Mouse (Mus musculus) splenic B cell, adult 2 months (primary cell): ENCODE measurements around the gene Igfbp7.
"Not testable (repeated sequence)": the region's sequence is repeated elsewhere in the genome, so short reads cannot be mapped to it uniquely, and the experiment has no call there.

Experiments
- DNase-seq: peaks from one replicate; pipeline ENCODE4 v3.0.0-alpha.2; 2011; ENCODE audit warnings: low read depth, low spot score
- H3K27me3 ChIP-seq: 2 replicates; pipeline ENCODE4 v1.6.1; 2012; ENCODE audit warnings: mild to moderate bottlenecking, low read length, moderate library complexity, mixed read lengths; ENCODE audit not compliant: control insufficient read depth, poor library complexity, insufficient read depth, severe bottlenecking
- H3K36me3 ChIP-seq: 2 replicates; pipeline ENCODE4 v1.6.1; 2012; ENCODE audit warnings: mild to moderate bottlenecking, low read length, moderate library complexity, mixed read lengths; ENCODE audit not compliant: control insufficient read depth, poor library complexity, insufficient read depth, severe bottlenecking

Gene Igfbp7

GRCm38 (mm10) chr5:77428526-77428925 lies 20.7 kb upstream of the Igfbp7 start:
- no peak for DNase-seq
- Histone ChIP-seq H3K36me3 (no peaks in the 10 kb centered on the region), H3K27me3 (no peaks in the 10 kb centered on the region)

- Histone ChIP-seq H3K27me3 (no peaks in the 10 kb centered on the region), H3K36me3 (no peaks in the 10 kb centered on the region)
- no peak for DNase-seq
Observed at GRCm38 (mm10) chr5:77427986-77428385, 20.1 kb upstream of the Igfbp7 start.

GRCm38 (mm10) chr5:77425721-77426500 lies 18.1 kb upstream of the Igfbp7 start:
- no peaks in the 10 kb centered on the region for H3K36me3 ChIP-seq
- DNase-seq = no peak
- no peaks in the 10 kb centered on the region for H3K27me3 ChIP-seq

- not testable (repeated sequence) for DNase-seq, H3K27me3 ChIP-seq
Observed at GRCm38 (mm10) chr5:77419537-77419936, 11.7 kb upstream of the Igfbp7 start.

GRCm38 (mm10) chr5:77416058-77416457 lies 8.2 kb upstream of the Igfbp7 start:
- H3K27me3 ChIP-seq = no peaks in the 10 kb centered on the region
- DNase-seq = no peak
- no peaks in the 10 kb centered on the region for H3K36me3 ChIP-seq

More at GRCm38 (mm10) chr5:77419537-77419936, 11.7 kb upstream of the Igfbp7 start:
- H3K36me3 ChIP-seq = not testable (repeated sequence)

GRCm38 (mm10) chr5:77408530-77408929 lies 689 bp upstream of the Igfbp7 start:
- Histone ChIP-seq H3K36me3 (no peaks in the 10 kb centered on the region), H3K27me3 (no peaks in the 10 kb centered on the region; the same call in 1 of the 2 replicates)
- no peak for DNase-seq

- no peaks in the 10 kb centered on the region; the same call in 1 of the 2 replicates for H3K27me3 ChIP-seq
- H3K36me3 ChIP-seq = no peaks in the 10 kb centered on the region
- DNase-seq = no peak
Observed at GRCm38 (mm10) chr5:77406371-77406871, 1.4 kb downstream of the Igfbp7 start.

GRCm38 (mm10) chr5:77405455-77406057 lies 2.3 kb downstream of the Igfbp7 start:
- no peak for DNase-seq
- H3K36me3 ChIP-seq = no peaks in the 10 kb centered on the region
- H3K27me3 ChIP-seq = no peaks in the 10 kb centered on the region; the same call in 1 of the 2 replicates

- Histone ChIP-seq H3K36me3 (no peaks in the 10 kb centered on the region), H3K27me3 (no peaks in the 10 kb centered on the region; the same call in 1 of the 2 replicates)
- DNase-seq = no peak
Observed at GRCm38 (mm10) chr5:77404941-77405340, 2.9 kb downstream of the Igfbp7 start.

GRCm38 (mm10) chr5:77402901-77403300 lies 4.9 kb downstream of the Igfbp7 start:
- H3K27me3 ChIP-seq = no peaks in the 10 kb centered on the region; the same call in 1 of the 2 replicates
- no peak for DNase-seq
- H3K36me3 ChIP-seq = no peaks in the 10 kb centered on the region

- no peaks in the 10 kb centered on the region for H3K36me3 ChIP-seq
- no peak for DNase-seq
- no peaks in the 10 kb centered on the region for H3K27me3 ChIP-seq
Observed at GRCm38 (mm10) chr5:77402137-77402536, 5.7 kb downstream of the Igfbp7 start.

- Histone ChIP-seq H3K27me3 (no peaks in the 10 kb centered on the region), H3K36me3 (no peaks in the 10 kb centered on the region)
- no peak for DNase-seq
Observed at GRCm38 (mm10) chr5:77400823-77401222, 7.0 kb downstream of the Igfbp7 start.

GRCm38 (mm10) chr5:77400151-77400550 lies 7.7 kb downstream of the Igfbp7 start:
- DNase-seq = no peak
- no peaks in the 10 kb centered on the region for H3K27me3 ChIP-seq
- H3K36me3 ChIP-seq = no peaks in the 10 kb centered on the region

- Histone ChIP-seq H3K36me3 (no peaks in the 10 kb centered on the region), H3K27me3 (no peaks in the 10 kb centered on the region)
- no peak for DNase-seq
Observed at GRCm38 (mm10) chr5:77399076-77399475, 8.8 kb downstream of the Igfbp7 start.

GRCm38 (mm10) chr5:77398285-77399057 lies 9.4 kb downstream of the Igfbp7 start:
- Histone ChIP-seq H3K27me3 (no peaks in the 10 kb centered on the region), H3K36me3 (no peaks in the 10 kb centered on the region)
- DNase-seq = no peak
